Mouse (Mus musculus) right cerebral cortex, postnatal 4 days (tissue): ENCODE results near the gene Sidt2.

Source experiments
- DNase-seq: peaks from one replicate; pipeline ENCODE4 v3.0.0-alpha.2; 2022

Sidt2 gene

GRCm38 (mm10) chr9:45946182-45946871 lies 8.7 kb downstream of the Sidt2 start:
- DNase-seq, result no peak

- DNase-seq, result no peak
Measured at GRCm38 (mm10) chr9:45945721-45946120, 9.3 kb downstream of the Sidt2 start.

- DNase-seq, result no peak
Measured at GRCm38 (mm10) chr9:45944506-45945400, 10.3 kb downstream of the Sidt2 start.

- DNase-seq, result no peak
Measured at GRCm38 (mm10) chr9:45943628-45944505, 11.2 kb downstream of the Sidt2 start.

GRCm38 (mm10) chr9:45942916-45943315 lies 12.1 kb downstream of the Sidt2 start:
- DNase-seq, result no peak

GRCm38 (mm10) chr9:45942464-45942863 lies 12.6 kb downstream of the Sidt2 start:
- no peak for DNase-seq

GRCm38 (mm10) chr9:45941329-45941888 lies 13.6 kb downstream of the Sidt2 start:
- no peak for DNase-seq

GRCm38 (mm10) chr9:45939794-45940193 lies 15.3 kb downstream of the Sidt2 start:
- no peak for DNase-seq

GRCm38 (mm10) chr9:45938952-45939637 lies 16.0 kb downstream of the Sidt2 start:
- no peak for DNase-seq

- no peak for DNase-seq
Measured at GRCm38 (mm10) chr9:45938088-45938487, 17.0 kb downstream of the Sidt2 start.

GRCm38 (mm10) chr9:45936883-45937282 lies 18.2 kb downstream of the Sidt2 start:
- DNase-seq, result peak; percentile 50

- DNase-seq, result peak; percentile 27
Measured at GRCm38 (mm10) chr9:45935628-45936210, 19.3 kb downstream of the Sidt2 start, which contains the start of gene Tagln. Gene Tagln (minus strand): TSS chr9:45936058.

- no peak for DNase-seq
Measured at GRCm38 (mm10) chr9:45932571-45933415, 22.3 kb downstream of the Sidt2 start.

GRCm38 (mm10) chr9:45931958-45932357 lies 23.1 kb downstream of the Sidt2 start:
- no peak for DNase-seq

- no peak for DNase-seq
Measured at GRCm38 (mm10) chr9:45929285-45929684, 25.8 kb downstream of the Sidt2 start.

- no peak for DNase-seq
Measured at GRCm38 (mm10) chr9:45919895-45920294, 35.2 kb downstream of the Sidt2 start.

GRCm38 (mm10) chr9:45917041-45917934 lies 37.8 kb downstream of the Sidt2 start:
- peak; percentile 64 for DNase-seq

GRCm38 (mm10) chr9:45915659-45916058 lies 39.4 kb downstream of the Sidt2 start:
- DNase-seq, result no peak

GRCm38 (mm10) chr9:45911673-45912072 lies 43.4 kb downstream of the Sidt2 start:
- DNase-seq, result peak; percentile 50

GRCm38 (mm10) chr9:45910995-45911394 lies 44.1 kb downstream of the Sidt2 start:
- no peak for DNase-seq
